Mouse (Mus musculus) stomach, postnatal 0 days (tissue): ENCODE measurements around the gene Meis2.

Experiments
- CTCF ChIP-seq: IDR thresholded peaks from 2 replicates; pipeline ENCODE4 v1.5.1; 2016; ENCODE audit warnings: antibody characterized with exemption, low read depth, mild to moderate bottlenecking, moderate library complexity
- EP300 ChIP-seq: optimal IDR thresholded peaks from 2 replicates; pipeline ENCODE3; 2016; ENCODE audit warnings: antibody characterized with exemption

GRCm38 (mm10) chr2:116062251-116062651 is 3.4 kb downstream of the Meis2 start:
- no peak for TF ChIP-seq CTCF
- no peak for TF ChIP-seq EP300
